Mouse (Mus musculus): ENCODE measurements around the gene Pdcd1lg2. TPM values are rescaled to one million over a fixed set of nuclear protein-coding genes. Genes with fewer than 3 reads are reported as not detected.

The Pdcd1lg2 gene
- polyA plus RNA-seq, 1 experiment from 2014 or later, result not detected

GRCm38 (mm10) chr19:29482637-29483036 is 71.9 kb downstream of the Pdcd1lg2 start:
- Histone ChIP-seq H3K36me3 (no peaks in the 10 kb centered on the region), H3K4me3 (no peak overlapping the region), H3K27me3 (no peaks in the 10 kb centered on the region), H3K9me3 (no peaks in the 10 kb centered on the region), H3K9ac (replicated peaks) (no peak overlapping the region), H3K4me1 (no peaks in the 10 kb centered on the region), H3K4me2 (replicated peaks) (no peak overlapping the region), H3K27ac (replicated peaks) (no peak overlapping the region)
- ATAC-seq (replicated peaks), result no peak
- 61% methylated on average over 3 of the region's 3 CpGs for WGBS

- H3K9me3 ChIP-seq, result no peaks in the 10 kb centered on the region
- 90% methylated on average over 2 of the region's 2 CpGs for WGBS
- H3K9ac ChIP-seq (replicated peaks), result no peak overlapping the region
- no peaks in the 10 kb centered on the region for H3K4me1 ChIP-seq
- no peaks in the 10 kb centered on the region for H3K36me3 ChIP-seq
- H3K27ac ChIP-seq (replicated peaks), result no peak overlapping the region
- no peak overlapping the region for H3K4me2 ChIP-seq (replicated peaks)
- no peaks in the 10 kb centered on the region for H3K27me3 ChIP-seq
- ATAC-seq (replicated peaks), result no peak
- no peak overlapping the region for H3K4me3 ChIP-seq
These were observed 72.7 kb downstream of the Pdcd1lg2 start for GRCm38 (mm10) chr19:29483386-29483785.

DNA sequence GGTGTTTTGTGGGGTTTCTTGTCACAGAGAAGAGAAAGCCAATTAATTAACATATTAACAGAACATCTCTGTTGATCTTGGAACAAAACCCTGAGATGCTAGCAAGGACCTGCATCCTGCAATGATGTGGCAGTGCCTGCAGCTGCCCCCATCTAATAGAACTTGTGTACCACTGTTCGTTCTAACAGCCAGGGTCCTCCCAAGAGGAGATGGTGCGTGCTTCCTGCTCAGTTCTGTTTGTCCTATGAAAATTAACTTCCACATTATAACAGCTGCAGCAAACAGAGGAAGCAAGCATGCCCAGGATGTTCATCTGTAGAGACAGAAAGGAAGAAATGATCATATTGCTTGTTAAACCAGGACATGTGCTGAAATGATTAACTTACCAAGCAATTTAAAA is 73.8 kb downstream of the Pdcd1lg2 start:
- Histone ChIP-seq H3K36me3 (no peaks in the 10 kb centered on the region), H3K4me3 (no peak overlapping the region), H3K27ac (replicated peaks) (no peak overlapping the region), H3K9me3 (no peaks in the 10 kb centered on the region), H3K27me3 (no peaks in the 10 kb centered on the region), H3K4me2 (replicated peaks) (no peak overlapping the region), H3K4me1 (no peaks in the 10 kb centered on the region), H3K9ac (replicated peaks) (no peak overlapping the region)
- no peak for ATAC-seq (replicated peaks)
- 57% methylated on average over 2 of the region's 2 CpGs for WGBS

DNA sequence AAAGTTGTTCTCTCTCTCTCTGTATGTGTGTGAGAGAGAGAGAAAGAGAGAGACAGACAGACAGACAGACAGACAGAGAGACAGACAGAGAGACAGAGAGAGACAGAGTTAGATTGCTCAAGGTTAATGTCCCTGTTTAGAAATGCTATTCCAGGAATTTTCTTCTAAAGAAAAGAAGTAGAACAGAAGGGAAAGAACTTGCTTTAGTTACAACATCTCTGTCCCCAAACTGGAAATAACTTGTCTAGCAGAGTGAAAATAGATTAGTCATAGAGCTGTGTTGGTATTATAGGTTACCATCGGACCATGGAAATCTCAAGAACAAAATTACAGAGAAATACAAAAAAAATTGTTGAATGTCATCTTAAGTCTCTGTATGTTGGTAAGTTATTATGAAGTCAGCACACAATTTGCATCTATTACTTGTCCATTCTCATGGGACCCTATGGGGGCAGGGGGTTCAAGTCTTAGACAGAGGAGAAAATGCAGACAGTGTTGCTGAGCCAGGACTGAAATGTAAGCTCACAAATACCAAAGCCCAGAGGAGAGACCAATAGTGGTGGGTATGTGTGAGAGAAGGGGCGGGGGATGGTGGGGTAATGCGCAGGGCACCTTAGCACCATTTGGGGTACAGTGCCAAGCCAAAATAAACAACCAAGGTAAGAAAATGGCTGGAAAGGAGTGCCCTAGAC is 74.7 kb downstream of the Pdcd1lg2 start:
- 92% methylated on average over 3 of the region's 3 CpGs for WGBS
- ATAC-seq (replicated peaks), result no peak
- Histone ChIP-seq H3K9ac (replicated peaks) (no peak overlapping the region), H3K27me3 (no peaks in the 10 kb centered on the region), H3K36me3 (no peaks in the 10 kb centered on the region), H3K9me3 (no peaks in the 10 kb centered on the region), H3K27ac (replicated peaks) (no peak overlapping the region), H3K4me3 (no peak overlapping the region), H3K4me1 (no peaks in the 10 kb centered on the region), H3K4me2 (replicated peaks) (no peak overlapping the region)

GRCm38 (mm10) chr19:29486545-29487206 is 76.0 kb downstream of the Pdcd1lg2 start:
- no peak overlapping the region for H3K27ac ChIP-seq (replicated peaks)
- 83% methylated on average over 7 of the region's 7 CpGs for WGBS
- no peaks in the 10 kb centered on the region for H3K4me1 ChIP-seq
- no peaks in the 10 kb centered on the region for H3K36me3 ChIP-seq
- no peak overlapping the region for H3K4me3 ChIP-seq
- H3K27me3 ChIP-seq, result no peaks in the 10 kb centered on the region
- no peak overlapping the region for H3K4me2 ChIP-seq (replicated peaks)
- H3K9me3 ChIP-seq, result no peaks in the 10 kb centered on the region
- no peak for ATAC-seq (replicated peaks)
- no peak overlapping the region for H3K9ac ChIP-seq (replicated peaks)

GRCm38 (mm10) chr19:29487326-29488072 is 76.8 kb downstream of the Pdcd1lg2 start:
- no peak overlapping the region for H3K9ac ChIP-seq (replicated peaks)
- H3K27me3 ChIP-seq, result no peaks in the 10 kb centered on the region
- no peaks in the 10 kb centered on the region for H3K36me3 ChIP-seq
- ATAC-seq (replicated peaks), result no peak
- H3K4me3 ChIP-seq, result no peak overlapping the region
- no peak overlapping the region for H3K27ac ChIP-seq (replicated peaks)
- 90% methylated on average over 14 of the region's 14 CpGs for WGBS
- H3K4me1 ChIP-seq, result no peaks in the 10 kb centered on the region
- no peaks in the 10 kb centered on the region for H3K9me3 ChIP-seq
- H3K4me2 ChIP-seq (replicated peaks), result no peak overlapping the region

GRCm38 (mm10) chr19:29488073-29488390 is 77.3 kb downstream of the Pdcd1lg2 start:
- no peak for ATAC-seq (replicated peaks)
- no peak overlapping the region for H3K27ac ChIP-seq (replicated peaks)
- no peak overlapping the region for H3K9ac ChIP-seq (replicated peaks)
- 71% methylated on average over 6 of the region's 6 CpGs for WGBS
- H3K4me3 ChIP-seq, result no peak overlapping the region
- no peak overlapping the region for H3K4me2 ChIP-seq (replicated peaks)
- H3K36me3 ChIP-seq, result no peaks in the 10 kb centered on the region
- no peaks in the 10 kb centered on the region for H3K27me3 ChIP-seq
- no peaks in the 10 kb centered on the region for H3K9me3 ChIP-seq
- H3K4me1 ChIP-seq, result no peaks in the 10 kb centered on the region

DNA sequence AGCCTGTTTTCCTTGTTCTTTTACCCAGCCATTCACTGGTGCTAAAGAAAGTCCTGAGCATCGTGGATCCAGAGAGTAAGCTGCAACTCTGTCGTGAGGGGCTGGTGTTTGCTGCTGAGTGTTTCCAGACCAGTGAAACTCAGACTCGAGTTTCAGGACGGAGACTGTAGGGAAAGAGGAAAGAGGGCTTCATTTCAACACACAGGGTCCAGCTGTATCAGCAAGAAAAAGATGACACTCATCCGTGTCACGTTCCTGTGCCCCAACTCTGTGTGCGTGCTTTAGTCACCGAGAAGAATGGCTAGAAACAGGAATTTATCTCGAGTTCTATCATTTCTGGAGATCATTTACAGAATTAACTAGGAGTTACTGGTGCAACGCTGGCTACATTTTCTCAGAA is 77.7 kb downstream of the Pdcd1lg2 start:
- H3K9me3 ChIP-seq, result no peaks in the 10 kb centered on the region
- 75% methylated on average over 10 of the region's 10 CpGs for WGBS
- no peak overlapping the region for H3K27ac ChIP-seq (replicated peaks)
- H3K36me3 ChIP-seq, result no peaks in the 10 kb centered on the region
- no peak overlapping the region for H3K4me2 ChIP-seq (replicated peaks)
- no peak for ATAC-seq (replicated peaks)
- no peaks in the 10 kb centered on the region for H3K4me1 ChIP-seq
- H3K4me3 ChIP-seq, result no peak overlapping the region
- no peaks in the 10 kb centered on the region for H3K27me3 ChIP-seq
- H3K9ac ChIP-seq (replicated peaks), result no peak overlapping the region

DNA sequence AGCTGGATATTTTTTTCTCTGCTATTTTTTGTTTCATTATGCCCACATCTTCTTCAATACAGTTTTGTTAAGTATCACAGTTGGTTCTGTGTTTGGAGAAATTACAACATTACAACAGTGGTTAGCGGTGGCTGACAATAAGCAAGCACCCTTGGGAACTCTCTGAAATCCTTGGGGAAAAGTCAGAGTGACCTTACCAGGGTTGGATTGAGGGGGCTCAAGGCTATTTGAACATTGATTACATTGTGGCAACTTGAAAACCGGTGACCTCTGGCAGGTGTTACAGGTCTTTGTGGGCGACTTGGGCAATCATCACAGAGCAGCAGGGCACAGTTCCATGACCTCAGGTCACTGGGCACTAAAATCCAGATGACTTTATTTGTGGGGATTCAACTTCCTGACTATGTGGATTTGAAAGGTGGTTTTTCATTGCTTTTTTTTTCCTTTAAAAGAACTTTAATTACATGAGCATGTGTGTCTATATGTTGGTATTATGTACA is 79.1 kb downstream of the Pdcd1lg2 start:
- no peak overlapping the region for H3K27ac ChIP-seq (replicated peaks)
- ATAC-seq (replicated peaks), result no peak
- H3K36me3 ChIP-seq, result no peaks in the 10 kb centered on the region
- no peak overlapping the region for H3K4me2 ChIP-seq (replicated peaks)
- no peaks in the 10 kb centered on the region for H3K4me1 ChIP-seq
- H3K27me3 ChIP-seq, result no peaks in the 10 kb centered on the region
- H3K4me3 ChIP-seq, result no peak overlapping the region
- no peak overlapping the region for H3K9ac ChIP-seq (replicated peaks)
- WGBS, result 89% methylated on average over 3 of the region's 3 CpGs
- no peaks in the 10 kb centered on the region for H3K9me3 ChIP-seq

DNA sequence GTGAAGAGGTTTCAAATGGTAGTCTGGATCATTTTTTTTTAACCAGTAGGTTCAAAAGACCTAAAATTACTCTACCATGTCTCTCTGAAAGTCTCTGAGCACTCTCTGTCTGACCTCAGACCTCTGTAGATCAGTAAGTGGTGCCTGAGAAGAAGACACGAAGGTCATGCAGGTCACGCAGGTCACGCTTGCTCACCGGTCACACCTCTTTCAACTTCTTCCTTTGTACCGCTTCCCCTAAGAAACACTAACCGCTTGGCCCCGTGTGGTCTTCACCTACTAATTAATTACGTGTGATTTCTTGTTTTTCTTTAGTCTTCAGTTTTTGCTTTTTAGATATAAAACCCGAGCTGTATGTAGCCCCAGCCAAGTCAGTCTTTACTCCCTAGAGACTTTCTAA is 80.7 kb downstream of the Pdcd1lg2 start:
- no peaks in the 10 kb centered on the region for H3K27me3 ChIP-seq
- no peak overlapping the region for H3K9ac ChIP-seq (replicated peaks)
- no peak overlapping the region for H3K27ac ChIP-seq (replicated peaks)
- no peaks in the 10 kb centered on the region for H3K36me3 ChIP-seq
- H3K4me2 ChIP-seq (replicated peaks), result no peak overlapping the region
- H3K4me1 ChIP-seq, result no peaks in the 10 kb centered on the region
- no peak for ATAC-seq (replicated peaks)
- H3K9me3 ChIP-seq, result no peaks in the 10 kb centered on the region
- WGBS, result 82% methylated on average over 9 of the region's 9 CpGs
- no peak overlapping the region for H3K4me3 ChIP-seq

DNA sequence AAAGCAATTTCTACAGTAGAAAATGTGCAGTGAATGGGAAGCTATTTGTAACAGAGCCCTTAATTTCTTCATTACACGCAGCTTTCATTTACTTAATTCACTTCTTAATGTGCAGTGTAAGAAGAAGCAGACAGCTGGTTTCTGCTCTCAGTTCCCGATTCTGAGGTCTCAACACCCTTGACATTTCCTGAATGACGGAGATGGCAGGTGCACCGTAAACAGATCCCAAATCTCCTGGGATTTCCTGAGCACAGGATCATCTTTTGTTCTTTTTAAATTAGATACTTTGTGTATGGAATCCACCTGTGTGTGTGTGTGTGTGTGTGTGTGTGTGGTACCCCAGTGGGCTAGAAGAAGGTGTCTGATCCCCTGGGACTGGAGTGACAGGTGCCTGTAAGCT is 83.7 kb downstream of the Pdcd1lg2 start:
- 60% methylated on average over 4 of the region's 4 CpGs for WGBS

DNA sequence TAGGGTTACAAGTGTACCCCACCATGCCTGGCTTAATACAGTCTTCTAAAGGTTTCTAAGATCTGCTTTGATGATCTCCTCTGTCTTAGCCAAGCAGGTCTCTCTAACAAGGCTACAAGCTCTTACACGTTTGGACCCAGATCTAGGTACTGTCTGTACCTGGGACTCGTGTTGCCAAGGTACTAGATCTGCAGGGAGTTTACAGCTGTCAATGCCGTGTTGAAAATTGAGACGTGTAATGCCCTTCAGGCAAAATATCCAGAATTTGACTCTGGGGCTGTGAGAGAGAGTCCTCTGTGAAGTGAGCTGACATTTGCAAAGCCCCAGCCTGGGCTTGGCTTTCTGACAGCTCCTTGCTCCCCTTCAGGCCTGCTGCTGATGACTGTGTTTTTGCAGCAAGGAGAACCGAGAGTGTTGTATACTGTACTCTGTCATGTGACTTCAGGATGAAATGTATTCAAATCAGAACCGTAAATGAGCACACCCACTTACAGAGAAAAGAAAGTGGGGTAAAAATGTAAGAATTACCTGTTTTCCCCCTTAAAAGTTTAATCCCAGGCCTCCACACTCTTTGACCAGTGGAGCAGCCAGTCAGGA is 85.4 kb downstream of the Pdcd1lg2 start:
- ATAC-seq (replicated peaks), result no peak
- no peaks in the 10 kb centered on the region for H3K9me3 ChIP-seq
- no peak overlapping the region for H3K27ac ChIP-seq (replicated peaks)
- no peak overlapping the region for H3K4me3 ChIP-seq
- H3K36me3 ChIP-seq, result no peaks in the 10 kb centered on the region
- H3K9ac ChIP-seq (replicated peaks), result no peak overlapping the region
- peaks cover 2% of the 10 kb centered on the region; the same call in 1 of the 2 replicates for H3K4me1 ChIP-seq
- H3K4me2 ChIP-seq (replicated peaks), result no peak overlapping the region
- no peaks in the 10 kb centered on the region for H3K27me3 ChIP-seq
- 77% methylated on average over 6 of the region's 6 CpGs for WGBS

More for the DNA sequence above, 83.7 kb downstream of the Pdcd1lg2 start:
- Histone ChIP-seq H3K36me3 (no peaks in the 10 kb centered on the region), H3K4me3 (no peak overlapping the region), H3K9ac (replicated peaks) (no peak overlapping the region), H3K27ac (replicated peaks) (no peak overlapping the region), H3K4me1 (no peaks in the 10 kb centered on the region), H3K27me3 (no peaks in the 10 kb centered on the region), H3K9me3 (no peaks in the 10 kb centered on the region), H3K4me2 (replicated peaks) (no peak overlapping the region)
- ATAC-seq (replicated peaks), result no peak

Measured in forebrain, embryonic 15.5 days (tissue).